Mouse (Mus musculus) thymus, adult 2 months (tissue): ENCODE results near the gene Avpi1. TPM values are rescaled to one million over a fixed set of nuclear protein-coding genes. Genes with fewer than 3 reads are reported as not detected.

Source experiments
- DNase-seq: peaks from one replicate; pipeline ENCODE4 v3.0.0; 2021
- H3K27ac ChIP-seq: fragments of 200-500 bp; 2 replicates; pipeline ENCODE4 v1.5.1; 2012; ENCODE audit warnings: low read length, control low read depth; ENCODE audit not compliant: control insufficient read depth, insufficient read depth
- H3K27me3 ChIP-seq: fragments of 200-500 bp; 2 replicates; pipeline ENCODE4 v1.6.1; 2012; ENCODE audit warnings: mild to moderate bottlenecking, low read length, moderate library complexity, mixed read lengths; ENCODE audit not compliant: control insufficient read depth, insufficient read depth
- H3K36me3 ChIP-seq: fragments of 200-500 bp; 2 replicates; pipeline ENCODE4 v1.6.1; 2012; ENCODE audit warnings: mild to moderate bottlenecking, low read length, moderate library complexity; ENCODE audit not compliant: control insufficient read depth, insufficient read depth
- H3K4me1 ChIP-seq: fragments of 200-500 bp; replicated peaks from 2 replicates; pipeline ENCODE4 v1.6.1; 2012; ENCODE audit warnings: low read length; ENCODE audit not compliant: control insufficient read depth, insufficient read depth
- H3K4me3 ChIP-seq: fragments of 200-500 bp; 2 replicates; pipeline ENCODE4 v1.5.1; 2012; ENCODE audit warnings: mild to moderate bottlenecking, low read length, control low read depth, moderate library complexity; ENCODE audit not compliant: control insufficient read depth, insufficient read depth
- CTCF ChIP-seq: fragments of 200-500 bp; IDR thresholded peaks from 2 replicates; pipeline ENCODE4 v1.5.1; 2012; ENCODE audit warnings: mild to moderate bottlenecking, control low read depth, low read length, moderate library complexity, borderline replicate concordance; ENCODE audit not compliant: control insufficient read depth, poor library complexity, insufficient read depth; ENCODE audit errors: extremely low read depth
- POLR2A ChIP-seq: fragments of 200-500 bp; IDR thresholded peaks from 2 replicates; pipeline ENCODE4 v1.6.1; 2012; ENCODE audit warnings: mild to moderate bottlenecking, low read length, control low read depth, moderate library complexity; ENCODE audit not compliant: control insufficient read depth, poor library complexity, insufficient read depth; ENCODE audit errors: extremely low read depth
- WGBS: fragments of 180-500 bp; shearing (Covaris S2); methylation state at CpG from one replicate; pipeline ENCODE4 v1.1.7; 2018; 5-methylcytosine and 5-hydroxymethylcytosine counted together
- polyA plus RNA-seq: library from polyadenylated mRNA; depleted of rRNA; stranded (reverse); fragments of >200 nt; gene quantifications from 2 replicates; pipeline ENCODE4 v1.2.3, GENCODE M21; 2012; rRNA removed

The Avpi1 gene
- polyA plus RNA-seq, 1 experiment: 15.9 TPM

DNA sequence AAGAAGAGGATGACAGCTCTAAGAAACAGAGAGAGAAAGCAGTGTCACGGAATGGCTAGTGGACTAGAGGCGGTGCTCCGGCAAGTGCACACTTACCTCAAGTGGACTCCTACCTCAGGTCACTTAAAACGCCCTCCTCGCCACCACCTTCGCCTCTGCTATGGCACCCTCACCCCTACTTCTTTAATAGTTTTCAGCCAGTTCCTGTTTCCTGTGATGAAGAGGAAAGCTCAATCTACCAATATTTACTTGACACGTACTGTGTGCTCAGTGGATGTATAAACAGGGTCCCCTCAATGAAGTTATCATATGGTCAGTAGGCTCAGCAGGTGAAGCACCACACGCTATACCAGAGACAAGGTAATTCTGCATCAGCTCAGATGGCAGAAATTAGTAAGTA is 50.3 kb downstream of the Avpi1 start:
- no peak for TF ChIP-seq CTCF
- TF ChIP-seq POLR2A: no peak
- no peaks in the 10 kb centered on the region for H3K27me3 ChIP-seq
- no peak for DNase-seq
- H3K36me3 ChIP-seq: no peaks in the 10 kb centered on the region
- WGBS: 95% methylated on average over 8 of the region's 8 CpGs
- H3K27ac ChIP-seq: no peak overlapping the region
- H3K4me3 ChIP-seq: no peak overlapping the region
- H3K4me1 ChIP-seq: no peaks in the 10 kb centered on the region

DNA sequence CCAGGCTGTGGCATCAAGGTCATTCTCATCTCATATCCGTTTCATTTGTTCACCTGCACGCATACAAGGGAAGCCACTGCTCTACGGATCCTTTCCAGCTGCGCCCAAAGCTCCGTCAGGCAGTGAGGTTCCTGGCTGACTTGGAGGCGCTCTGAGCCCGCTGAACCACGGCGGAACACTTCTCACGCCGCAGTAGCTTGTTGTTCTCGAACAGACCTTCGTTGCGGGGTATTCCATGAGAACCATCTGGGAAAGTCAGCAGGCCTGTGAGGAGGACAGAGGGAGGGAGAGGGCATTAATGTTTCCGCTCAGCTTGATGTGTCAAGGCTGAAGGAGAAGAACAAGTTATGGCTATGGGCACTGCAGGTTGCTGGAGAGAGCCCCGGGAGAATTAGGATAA is 52.9 kb downstream of the Avpi1 start:
- Histone ChIP-seq H3K4me1 (no peaks in the 10 kb centered on the region), H3K4me3 (no peak overlapping the region), H3K36me3 (no peaks in the 10 kb centered on the region), H3K27ac (no peak overlapping the region), H3K27me3 (no peaks in the 10 kb centered on the region)
- DNase-seq: no peak
- 96% methylated on average over 16 of the region's 16 CpGs for WGBS
- no peak for TF ChIP-seq CTCF

DNA sequence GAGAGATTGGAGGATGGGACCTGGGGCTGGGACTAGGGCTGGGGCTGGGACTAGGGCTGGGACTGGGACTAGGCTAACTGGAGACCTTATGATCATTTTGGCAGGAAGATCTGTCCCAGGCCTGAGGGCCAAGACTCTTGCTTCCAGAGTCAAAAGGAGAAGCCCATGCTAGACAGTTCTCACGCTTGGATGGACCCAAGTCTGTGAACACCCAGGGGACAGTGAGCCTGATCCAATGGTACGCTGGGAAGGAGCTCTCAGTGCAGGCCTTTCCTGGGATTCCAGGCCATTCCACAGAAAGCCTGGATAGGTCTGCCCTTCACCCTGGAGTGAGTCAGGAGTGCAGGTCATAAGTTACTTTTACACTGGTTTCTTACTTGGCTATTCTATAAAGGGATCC is 53.8 kb downstream of the Avpi1 start:
- Histone ChIP-seq H3K36me3 (no peaks in the 10 kb centered on the region), H3K4me1 (no peaks in the 10 kb centered on the region), H3K27me3 (no peaks in the 10 kb centered on the region), H3K27ac (no peak overlapping the region), H3K4me3 (no peak overlapping the region)
- TF ChIP-seq CTCF (no peak), POLR2A (no peak)
- 96% methylated on average over 2 of the region's 2 CpGs for WGBS
- no peak for DNase-seq

Other genes starting within 250 kb of the Avpi1 start
- gene Rrp12, start 232.9 kb downstream of the Avpi1 start, polyA plus RNA-seq: 9.7 and 10.9 TPM in 2 replicates
- 187 and 200 TPM in 2 replicates for gene Pgam1, start 217.1 kb downstream of the Avpi1 start, polyA plus RNA-seq
- gene Exosc1, start 195.6 kb downstream of the Avpi1 start, polyA plus RNA-seq: 20.3 and 20.5 TPM in 2 replicates
- 162 and 176 TPM in 2 replicates for gene Zdhhc16, start 195.6 kb downstream of the Avpi1 start, polyA plus RNA-seq
- 142 TPM in 2 replicates for gene Mms19, start 147.9 kb downstream of the Avpi1 start, polyA plus RNA-seq
- gene Ubtd1, start 147.3 kb downstream of the Avpi1 start, polyA plus RNA-seq: 27.3 and 36.9 TPM in 2 replicates
- gene Ankrd2, start 93.1 kb downstream of the Avpi1 start, polyA plus RNA-seq: 0.20 TPM in 1 of 2 replicates, not detected in the other
- gene Hoga1, start 83.4 kb downstream of the Avpi1 start, polyA plus RNA-seq: 0.84 and 1.2 TPM in 2 replicates
- 0.27 TPM in 1 of 2 replicates, not detected in the other for gene 4933411K16Rik, start 76.8 kb downstream of the Avpi1 start, polyA plus RNA-seq
- 0.98 and 1.1 TPM in 2 replicates for gene Morn4, start 42.7 kb downstream of the Avpi1 start, polyA plus RNA-seq
- gene Pi4k2a, start 38.6 kb downstream of the Avpi1 start, polyA plus RNA-seq: 36.8 and 42.2 TPM in 2 replicates
- gene Marveld1, start 18.3 kb upstream of the Avpi1 start, polyA plus RNA-seq: 44.4 and 45.7 TPM in 2 replicates
- 89.7 and 96.4 TPM in 2 replicates for gene Zfyve27, start 34.9 kb upstream of the Avpi1 start, polyA plus RNA-seq
- 2.0 and 2.4 TPM in 2 replicates for gene Sfrp5, start 73.2 kb upstream of the Avpi1 start, polyA plus RNA-seq
- 0.84 and 1.2 TPM in 2 replicates for gene Golga7b, start 118.5 kb upstream of the Avpi1 start, polyA plus RNA-seq